Mouse (Mus musculus) heart, adult 10 weeks (tissue): ENCODE data around the gene Gzmk. TPM values are rescaled to one million over a fixed set of nuclear protein-coding genes. Genes with fewer than 3 reads are reported as not detected.

Experiments
- polyA plus RNA-seq: library from polyadenylated mRNA; stranded (reverse); fragments of 350-450 nt; fragmentation: Illumina TruSeq; extraction: RNeasy Lipid Tissue Mini Kit (QIAGEN cat#74804); gene quantifications from one replicate; pipeline ENCODE4 v1.2.3, GENCODE M21; 2014; ENCODE audit warnings: low read depth, low replicate concordance

The Gzmk gene
- polyA plus RNA-seq, result not detected

GRCm38 (mm10) chr13:113225811-113226210, at the start of gene Gzmk:
Gzmk (minus strand) TSS chr13:113225908.

GRCm38 (mm10) chr13:113209624-113210023, 16.1 kb downstream of the Gzmk start, which contains the start of gene Esm1:
Esm1 (plus strand) TSS chr13:113209659.

Other genes starting within 250 kb of the Gzmk start
- not detected for gene Ccno, start 238.1 kb downstream of the Gzmk start, polyA plus RNA-seq
- not detected for gene Mcidas, start 232.1 kb downstream of the Gzmk start, polyA plus RNA-seq
- gene Cdc20b, start 190.8 kb downstream of the Gzmk start, polyA plus RNA-seq, result not detected
- 45.1 TPM for gene Gpx8, start 179.5 kb downstream of the Gzmk start, polyA plus RNA-seq
- gene Gzma, start 124.9 kb downstream of the Gzmk start, polyA plus RNA-seq, result not detected
- 1.1 TPM for gene Esm1, start 16.2 kb downstream of the Gzmk start, polyA plus RNA-seq
- gene BC067074, start 67.3 kb upstream of the Gzmk start, polyA plus RNA-seq, result 2.0 TPM